Mouse (Mus musculus) brain, embryonic 14.5 days (tissue): ENCODE measurements around the gene Ninj2.

Source experiments
- CTCF ChIP-seq: fragments of 200-500 bp; IDR thresholded peaks from 2 replicates; pipeline ENCODE4 v1.5.1; 2012; ENCODE audit warnings: inconsistent platforms, mild to moderate bottlenecking, moderate library complexity, borderline replicate concordance; ENCODE audit not compliant: insufficient read depth, insufficient read length; ENCODE audit errors: extremely low read depth
- POLR2A ChIP-seq: fragments of 200-500 bp; IDR thresholded peaks from 2 replicates; pipeline ENCODE4 v1.6.1; 2012; ENCODE audit warnings: mild to moderate bottlenecking, inconsistent platforms, borderline replicate concordance; ENCODE audit not compliant: poor library complexity, insufficient read depth, insufficient read length, severe bottlenecking; ENCODE audit errors: extremely low read depth

DNA sequence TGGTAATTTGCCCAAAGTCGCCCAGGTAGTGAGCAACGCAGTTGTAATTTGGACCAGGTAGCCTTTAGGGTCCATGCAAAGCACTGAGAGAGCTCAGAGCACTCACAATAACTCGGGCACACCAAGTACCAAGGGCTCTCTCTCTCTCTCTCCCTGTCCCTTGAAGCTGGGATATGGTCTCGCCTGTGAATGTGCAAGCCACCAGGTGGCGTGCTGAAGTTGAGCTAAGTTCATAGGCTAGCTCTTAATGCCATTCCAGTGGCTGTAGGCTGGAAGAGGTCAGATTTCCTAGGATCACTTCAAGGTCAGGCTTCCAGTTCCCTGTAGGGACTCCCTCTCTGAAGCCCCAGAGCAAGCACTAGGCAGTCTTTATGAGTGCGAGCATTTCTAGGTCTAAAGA, 129.5 kb downstream of the Ninj2 start:
- TF ChIP-seq POLR2A (no peak), CTCF (peak; percentile 55; the same call in 1 of the 2 replicates)
